Mouse (Mus musculus) forebrain, embryonic 13.5 days (tissue): ENCODE measurements around the gene Pdlim3. TPM values are rescaled to one million over a fixed set of nuclear protein-coding genes. Genes with fewer than 3 reads are reported as not detected.

Experiments used
- polyA plus RNA-seq: library from polyadenylated mRNA; unstranded; fragments of >200 nt; fragmentation: Nextera tagmentation; extraction: Ambion mirVana; gene quantifications from 2 replicates; pipeline ENCODE4 v1.2.1, GENCODE M21; 2015

The Pdlim3 gene
- polyA plus RNA-seq, 1 experiment from 2014 or later = 11.7 TPM

Other genes with a start within 250 kb of the Pdlim3 start
- 0.09 and 0.13 TPM in 2 replicates for gene Ccdc110, start 49.2 kb downstream of the Pdlim3 start, polyA plus RNA-seq
- gene 1700029J07Rik, start 89.8 kb downstream of the Pdlim3 start, polyA plus RNA-seq = 2.9 and 3.9 TPM in 2 replicates
- gene Ufsp2, start 90.1 kb downstream of the Pdlim3 start, polyA plus RNA-seq = 66.3 and 68.9 TPM in 2 replicates
- gene Lrp2bp, start 113.8 kb downstream of the Pdlim3 start, polyA plus RNA-seq = 0.30 and 0.34 TPM in 2 replicates
- 19.8 and 20.7 TPM in 2 replicates for gene Ankrd37, start 120.2 kb downstream of the Pdlim3 start, polyA plus RNA-seq